Mouse (Mus musculus): ENCODE measurements around the gene Zfp90. TPM values are rescaled to one million over a fixed set of nuclear protein-coding genes. Genes with fewer than 3 reads are reported as not detected.

Zfp90 gene
- total and polyA plus RNA-seq, 2 experiments, result 0.49 to 1.8 TPM

GRCm38 (mm10) chr8:106379357-106379756, 35.8 kb upstream of the Zfp90 start:
- Histone ChIP-seq H3K9ac (ENCODE audit: low read depth, low read length) (no peak overlapping the region), H3K4me3 (ENCODE audit: insufficient read depth, low read depth, low read length) (no peak overlapping the region), H3K4me1 (ENCODE audit: control insufficient read depth, insufficient read depth, low read length) (no peaks in the 10 kb centered on the region), H3K27ac (replicated peaks; ENCODE audit: insufficient read depth, low read depth, low read length) (no peak overlapping the region), H3K36me3 (ENCODE audit: control insufficient read depth, insufficient read depth, low read length) (no peaks in the 10 kb centered on the region), H3K27me3 (ENCODE audit: control insufficient read depth, insufficient read depth, low read length) (no peaks in the 10 kb centered on the region), H3K79me2 (ENCODE audit: control insufficient read depth, insufficient read depth, low read length) (no peaks in the 10 kb centered on the region)
- no peak for DNase-seq (ENCODE audit: extremely low read depth, low read depth, low spot score)
- TF ChIP-seq CTCF (IDR thresholded peaks at IDR 0.05; ENCODE audit: low read depth, low read length) (no peak), POLR2A (IDR thresholded peaks at IDR 0.05; ENCODE audit: extremely low read depth, insufficient read depth, low read length) (no peak)
- WGBS, result 69% methylated on average over 5 of the region's 5 CpGs

DNA sequence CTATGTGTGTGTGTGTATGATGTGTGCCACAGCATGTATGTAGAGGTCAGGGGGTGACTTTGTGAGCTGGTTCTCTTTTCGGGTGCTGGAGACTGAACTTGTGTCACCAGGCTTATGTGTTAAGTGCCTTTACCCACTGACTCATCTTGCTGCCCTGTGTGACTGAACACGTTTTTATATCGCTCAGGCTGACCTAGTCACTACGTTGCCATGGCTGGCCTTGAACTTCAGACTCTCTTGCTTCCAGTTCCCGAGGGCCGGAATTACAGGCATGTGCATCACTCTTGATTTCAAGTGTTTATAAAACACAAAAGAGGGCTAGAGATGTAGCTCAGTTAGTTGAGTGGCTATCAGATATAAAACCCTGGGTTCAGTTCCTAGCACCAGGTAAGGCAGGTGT, 34.1 kb upstream of the Zfp90 start:
- WGBS, result 58% methylated on average over 6 of the region's 6 CpGs
- no peak for DNase-seq (ENCODE audit: extremely low read depth, low read depth, low spot score)
- Histone ChIP-seq H3K9ac (ENCODE audit: low read depth, low read length) (no peak overlapping the region), H3K4me3 (ENCODE audit: insufficient read depth, low read depth, low read length) (no peak overlapping the region), H3K27me3 (ENCODE audit: control insufficient read depth, insufficient read depth, low read length) (no peaks in the 10 kb centered on the region), H3K79me2 (ENCODE audit: control insufficient read depth, insufficient read depth, low read length) (no peaks in the 10 kb centered on the region), H3K36me3 (ENCODE audit: control insufficient read depth, insufficient read depth, low read length) (no peaks in the 10 kb centered on the region), H3K27ac (replicated peaks; ENCODE audit: insufficient read depth, low read depth, low read length) (no peak overlapping the region), H3K4me1 (ENCODE audit: control insufficient read depth, insufficient read depth, low read length) (no peaks in the 10 kb centered on the region)
- no peak for TF ChIP-seq CTCF (IDR thresholded peaks at IDR 0.05; ENCODE audit: low read depth, low read length)
- TF ChIP-seq POLR2A (IDR thresholded peaks at IDR 0.05; ENCODE audit: extremely low read depth, insufficient read depth, low read length), result no peak

- DNase-seq (ENCODE audit: extremely low read depth, low read depth, low spot score), result no peak
- no peaks in the 10 kb centered on the region for H3K4me1 ChIP-seq (ENCODE audit: control insufficient read depth, insufficient read depth, low read length)
- no peak overlapping the region for H3K9ac ChIP-seq (ENCODE audit: low read depth, low read length)
- H3K79me2 ChIP-seq (ENCODE audit: control insufficient read depth, insufficient read depth, low read length), result no peaks in the 10 kb centered on the region
- H3K4me3 ChIP-seq (ENCODE audit: insufficient read depth, low read depth, low read length), result no peak overlapping the region
- no peak overlapping the region for H3K27ac ChIP-seq (replicated peaks; ENCODE audit: insufficient read depth, low read depth, low read length)
- TF ChIP-seq CTCF (IDR thresholded peaks at IDR 0.05; ENCODE audit: low read depth, low read length) (no peak), POLR2A (IDR thresholded peaks at IDR 0.05; ENCODE audit: extremely low read depth, insufficient read depth, low read length) (no peak)
- H3K27me3 ChIP-seq (ENCODE audit: control insufficient read depth, insufficient read depth, low read length), result no peaks in the 10 kb centered on the region
- no peaks in the 10 kb centered on the region for H3K36me3 ChIP-seq (ENCODE audit: control insufficient read depth, insufficient read depth, low read length)
- 84% methylated on average over 9 of the region's 9 CpGs for WGBS
Measured at GRCm38 (mm10) chr8:106387801-106388415, 27.2 kb upstream of the Zfp90 start.

DNA sequence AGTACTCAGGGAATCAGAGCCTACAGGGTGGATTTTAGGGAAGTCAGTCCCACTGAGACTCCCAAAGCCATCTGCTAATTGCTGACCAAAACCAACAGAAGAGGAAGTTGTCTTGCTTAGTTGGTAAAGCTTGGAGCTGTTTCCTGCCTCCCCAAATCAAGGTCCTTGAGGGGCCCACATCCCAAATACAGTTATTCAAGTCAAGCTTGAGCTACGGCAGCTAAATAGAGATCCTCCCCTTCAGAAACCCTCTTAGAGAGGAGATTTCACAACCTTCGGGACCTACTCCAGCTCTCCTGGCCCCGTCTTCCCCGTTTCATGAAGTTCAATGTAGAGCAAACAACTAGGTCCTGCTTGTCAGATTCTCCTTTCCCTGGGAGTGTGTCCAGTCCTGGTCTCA, 20.6 kb upstream of the Zfp90 start:
- Histone ChIP-seq H3K27me3 (ENCODE audit: control insufficient read depth, insufficient read depth, low read length) (no peaks in the 10 kb centered on the region), H3K36me3 (ENCODE audit: control insufficient read depth, insufficient read depth, low read length) (no peaks in the 10 kb centered on the region), H3K9ac (ENCODE audit: low read depth, low read length) (no peak overlapping the region), H3K4me3 (ENCODE audit: insufficient read depth, low read depth, low read length) (no peak overlapping the region), H3K4me1 (ENCODE audit: control insufficient read depth, insufficient read depth, low read length) (no peaks in the 10 kb centered on the region), H3K79me2 (ENCODE audit: control insufficient read depth, insufficient read depth, low read length) (no peaks in the 10 kb centered on the region), H3K27ac (replicated peaks; ENCODE audit: insufficient read depth, low read depth, low read length) (peak overlapping the region; percentile 54)
- TF ChIP-seq CTCF (IDR thresholded peaks at IDR 0.05; ENCODE audit: low read depth, low read length) (no peak), POLR2A (IDR thresholded peaks at IDR 0.05; ENCODE audit: extremely low read depth, insufficient read depth, low read length) (no peak)
- DNase-seq (ENCODE audit: extremely low read depth, low read depth, low spot score), result peak; percentile 37
- WGBS, result 35% methylated on average over 4 of the region's 4 CpGs

DNA sequence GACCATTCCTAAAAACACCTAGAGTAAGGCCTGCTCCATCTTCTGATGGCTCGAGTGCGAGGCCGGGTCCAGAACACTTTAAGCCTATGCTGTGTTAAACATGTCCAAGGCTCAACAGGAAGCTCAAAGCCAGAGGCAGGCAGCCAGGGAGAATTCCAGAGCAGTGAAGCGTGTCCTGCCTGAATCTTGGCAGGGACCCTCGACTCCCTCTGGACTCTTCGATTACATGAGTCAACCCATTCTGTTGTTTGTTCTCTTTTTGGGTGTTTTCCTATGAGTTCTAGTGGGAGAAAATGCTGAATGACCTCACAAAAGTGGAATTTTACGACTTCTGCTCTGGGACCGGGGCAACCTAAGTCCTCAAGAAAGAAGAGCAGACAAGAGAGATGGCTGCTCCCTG, 15.4 kb upstream of the Zfp90 start:
- TF ChIP-seq CTCF (IDR thresholded peaks at IDR 0.05; ENCODE audit: low read depth, low read length) (no peak), POLR2A (IDR thresholded peaks at IDR 0.05; ENCODE audit: extremely low read depth, insufficient read depth, low read length) (no peak)
- DNase-seq (ENCODE audit: extremely low read depth, low read depth, low spot score), result peak; percentile 53
- Histone ChIP-seq H3K27me3 (ENCODE audit: control insufficient read depth, insufficient read depth, low read length) (no peaks in the 10 kb centered on the region; the same call in 1 of the 2 replicates), H3K4me3 (ENCODE audit: insufficient read depth, low read depth, low read length) (no peak overlapping the region), H3K79me2 (ENCODE audit: control insufficient read depth, insufficient read depth, low read length) (no peaks in the 10 kb centered on the region), H3K9ac (ENCODE audit: low read depth, low read length) (no peak overlapping the region), H3K4me1 (ENCODE audit: control insufficient read depth, insufficient read depth, low read length) (no peaks in the 10 kb centered on the region; the same call in 1 of the 2 replicates), H3K36me3 (ENCODE audit: control insufficient read depth, insufficient read depth, low read length) (no peaks in the 10 kb centered on the region), H3K27ac (replicated peaks; ENCODE audit: insufficient read depth, low read depth, low read length) (no peak overlapping the region)
- WGBS, result 52% methylated on average over 8 of the region's 8 CpGs

DNA sequence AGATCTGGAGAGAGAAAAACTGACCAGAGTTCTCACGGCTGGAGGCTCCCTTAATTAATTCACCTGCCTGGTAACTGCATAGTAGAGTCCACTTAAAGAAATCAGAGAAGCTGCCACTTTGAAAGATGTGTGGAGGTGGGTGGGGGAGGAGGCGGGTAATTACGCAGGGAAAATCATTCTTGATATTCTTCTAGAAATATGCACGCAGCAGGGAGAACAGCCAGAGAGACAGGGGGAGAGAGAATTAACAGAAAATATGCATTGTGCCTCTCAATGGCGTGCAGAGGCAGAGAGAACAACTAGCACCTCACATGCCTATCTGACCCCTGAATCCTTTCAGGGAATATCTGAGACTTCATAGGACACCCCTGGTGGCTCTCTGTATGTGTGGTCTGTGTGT, 14.9 kb upstream of the Zfp90 start:
- DNase-seq (ENCODE audit: extremely low read depth, low read depth, low spot score), result no peak
- TF ChIP-seq CTCF (IDR thresholded peaks at IDR 0.05; ENCODE audit: low read depth, low read length), result no peak
- TF ChIP-seq POLR2A (IDR thresholded peaks at IDR 0.05; ENCODE audit: extremely low read depth, insufficient read depth, low read length), result no peak
- Histone ChIP-seq H3K36me3 (ENCODE audit: control insufficient read depth, insufficient read depth, low read length) (no peaks in the 10 kb centered on the region), H3K4me3 (ENCODE audit: insufficient read depth, low read depth, low read length) (no peak overlapping the region), H3K79me2 (ENCODE audit: control insufficient read depth, insufficient read depth, low read length) (no peaks in the 10 kb centered on the region), H3K4me1 (ENCODE audit: control insufficient read depth, insufficient read depth, low read length) (no peaks in the 10 kb centered on the region; the same call in 1 of the 2 replicates), H3K9ac (ENCODE audit: low read depth, low read length) (no peak overlapping the region), H3K27me3 (ENCODE audit: control insufficient read depth, insufficient read depth, low read length) (no peaks in the 10 kb centered on the region; the same call in 1 of the 2 replicates), H3K27ac (replicated peaks; ENCODE audit: insufficient read depth, low read depth, low read length) (no peak overlapping the region)
- WGBS, result 74% methylated on average over 5 of the region's 5 CpGs

All from liver, adult 2 months (tissue).